Mouse (Mus musculus): Measurements from ENCODE around the gene Desi1.
"Not testable (repeated sequence)": the region's sequence is repeated elsewhere in the genome, so short reads cannot be mapped to it uniquely, and the experiment has no call there.

Gene Desi1

DNA sequence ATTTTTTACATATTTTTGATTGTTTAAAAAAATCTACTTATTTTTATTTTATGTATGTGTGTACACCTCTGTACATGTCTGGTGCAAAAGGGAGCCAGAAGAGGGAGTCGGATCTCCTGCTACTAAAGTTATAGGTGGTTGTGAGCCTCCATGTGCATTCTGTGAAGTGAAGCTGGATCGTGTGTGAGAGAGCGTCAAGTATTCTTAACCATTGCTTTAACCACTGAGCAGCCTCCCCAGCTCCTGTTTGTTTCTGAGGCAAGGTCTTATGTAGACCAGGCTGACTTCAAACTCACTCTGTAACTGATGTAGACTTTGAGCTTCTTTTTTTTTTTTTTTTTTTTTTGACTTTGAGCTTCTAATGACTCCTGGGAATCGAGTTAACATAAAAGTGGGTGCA lies 16.2 kb downstream of the Desi1 start:
- peak; percentile 51 for DNase-seq

GRCm38 (mm10) chr15:82016830-82017229 lies 16.8 kb downstream of the Desi1 start:
- DNase-seq = peak; percentile 23

DNA sequence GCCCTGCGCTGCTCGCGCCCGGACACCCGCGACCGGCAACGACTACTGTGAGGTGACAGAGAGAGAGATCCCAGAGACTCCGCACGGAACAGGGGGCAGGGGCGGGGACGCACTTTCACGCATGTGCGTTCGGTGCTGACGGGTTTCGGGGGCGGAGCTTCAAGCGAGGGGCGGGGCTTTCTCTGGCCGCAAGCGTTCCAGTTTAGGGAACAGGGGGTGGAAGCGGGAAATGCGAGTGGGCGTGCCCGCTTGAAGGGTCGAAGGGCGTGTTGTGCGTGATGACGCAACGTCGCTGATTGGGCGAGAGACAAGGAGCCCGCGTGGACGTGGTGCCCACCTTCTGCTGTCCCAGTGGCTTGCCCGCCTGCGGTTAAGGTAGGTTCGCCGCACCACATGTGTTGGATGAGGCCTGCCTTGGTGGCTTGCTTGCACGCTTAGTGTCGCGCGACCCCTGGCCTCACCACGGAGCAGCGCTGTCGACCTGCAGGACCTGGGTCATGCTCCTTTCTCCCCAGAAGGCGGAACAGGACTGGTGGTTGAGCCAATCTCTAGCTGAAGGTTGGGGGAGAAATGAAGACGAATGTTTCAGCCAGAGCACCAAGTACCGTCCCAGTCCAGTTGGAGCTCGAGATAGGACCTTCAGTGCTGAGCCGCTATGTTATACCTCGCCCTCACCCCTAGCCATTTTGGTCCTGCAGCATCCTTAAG lies 17.4 kb downstream of the Desi1 start:
- peak; percentile 100 for DNase-seq

DNA sequence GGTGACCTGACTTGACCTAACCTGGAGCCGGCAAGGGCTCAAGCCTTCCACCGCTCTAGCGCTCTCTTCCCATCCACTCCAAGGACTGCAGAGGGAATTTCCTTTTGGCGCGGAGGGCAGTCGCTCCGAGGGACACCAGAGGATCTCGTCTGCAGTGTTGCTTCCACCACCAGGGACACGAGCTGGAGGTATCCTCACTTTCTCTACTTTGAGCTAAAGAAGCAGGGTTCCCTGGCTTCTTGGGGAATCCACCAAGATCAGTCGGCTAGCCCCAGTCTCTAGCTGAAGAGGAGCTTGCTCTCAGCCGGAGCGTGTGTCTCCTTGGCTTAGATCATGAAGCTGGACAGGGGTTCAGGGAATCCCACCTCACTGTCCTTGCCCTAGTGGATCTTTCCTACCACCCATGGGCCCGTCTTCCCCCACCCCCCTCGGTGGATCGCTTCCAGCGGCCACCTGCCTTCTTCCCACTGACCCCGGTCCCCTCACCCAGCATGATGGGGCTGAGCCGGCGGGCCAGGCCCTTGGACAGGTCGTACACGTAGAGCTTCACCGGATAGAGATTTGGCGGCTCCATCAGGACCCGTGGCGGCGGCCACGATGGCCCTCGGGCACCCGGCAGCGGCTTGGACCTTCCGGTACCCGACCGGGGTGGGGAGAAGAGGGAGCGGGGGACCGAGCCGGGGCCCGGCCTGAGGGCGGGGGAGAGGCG lies 18.1 kb downstream of the Desi1 start:
- peak; percentile 49 for DNase-seq

DNA sequence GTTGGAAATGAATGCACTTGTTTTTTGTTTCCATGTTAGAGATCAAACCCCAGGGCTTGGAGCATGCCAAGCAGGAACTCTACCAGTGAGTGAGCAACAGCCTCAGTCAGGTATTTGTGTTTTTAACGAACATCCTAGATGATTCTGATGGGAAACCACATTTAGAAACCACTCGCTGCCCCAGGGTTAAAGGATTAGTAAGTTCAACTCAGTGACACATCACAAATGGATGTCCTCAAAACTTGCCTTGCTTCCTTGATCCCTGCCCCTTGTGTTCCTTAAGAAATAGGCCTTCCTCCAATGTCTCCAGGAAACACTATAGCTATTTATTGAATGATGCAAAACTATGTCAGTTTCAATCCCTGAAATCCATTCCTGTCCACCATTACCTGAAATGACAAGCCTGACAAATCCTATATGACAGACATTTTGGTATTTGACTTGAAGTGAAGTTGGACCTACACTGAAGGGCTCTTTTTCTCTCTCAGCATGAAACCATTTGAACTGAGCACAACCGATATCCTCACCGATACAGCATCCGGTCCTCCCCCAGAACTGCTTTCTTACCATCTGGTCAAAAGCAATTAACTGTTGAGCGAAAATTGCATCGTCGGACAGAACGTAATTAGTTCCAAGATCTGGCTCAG lies 18.8 kb downstream of the Desi1 start:
- DNase-seq = no peak

DNA sequence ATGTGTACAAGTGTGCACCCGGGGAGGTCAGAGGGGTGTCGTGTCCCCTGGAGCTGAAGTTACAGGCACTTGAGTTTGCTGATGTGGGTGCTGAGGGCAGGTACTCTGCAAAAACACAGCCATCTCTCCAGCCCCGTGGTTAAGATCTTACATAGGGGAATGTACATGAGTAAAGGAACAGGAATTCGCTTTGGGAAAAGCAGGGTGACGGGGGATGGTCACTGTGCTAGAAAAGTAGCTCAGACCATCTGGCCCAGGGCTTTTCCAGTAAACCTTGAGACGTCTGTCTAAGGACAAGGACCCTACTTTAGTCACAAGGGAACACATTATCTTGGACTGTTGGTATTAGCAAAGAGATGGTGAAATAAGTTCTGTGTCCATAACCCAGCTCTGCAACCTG lies 21.7 kb downstream of the Desi1 start:
- DNase-seq = no peak

DNA sequence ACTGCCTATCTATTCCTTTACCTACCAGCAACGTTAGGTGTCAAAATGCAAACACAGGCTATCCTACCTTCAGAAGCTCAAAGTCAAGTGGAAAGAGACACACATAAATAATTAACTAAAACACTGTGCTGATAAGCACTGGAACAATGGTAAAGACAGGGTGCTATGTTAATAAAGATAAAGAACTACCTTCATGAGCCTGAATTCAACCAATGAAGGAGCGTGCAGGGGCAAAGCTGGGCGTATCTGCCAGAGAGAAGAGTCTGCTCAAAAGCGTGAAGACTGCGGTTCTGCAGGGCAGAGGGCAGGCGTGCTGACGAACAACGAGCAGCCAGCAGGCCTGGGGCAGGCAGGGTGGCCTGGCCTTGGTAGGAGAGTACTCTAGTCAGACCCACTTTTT lies 29.4 kb downstream of the Desi1 start:
- no peak for DNase-seq

- no peak for DNase-seq
Observed at GRCm38 (mm10) chr15:81993992-81994391, 39.7 kb downstream of the Desi1 start.

GRCm38 (mm10) chr15:81990549-81990948 lies 43.1 kb downstream of the Desi1 start:
- no peak for DNase-seq

DNA sequence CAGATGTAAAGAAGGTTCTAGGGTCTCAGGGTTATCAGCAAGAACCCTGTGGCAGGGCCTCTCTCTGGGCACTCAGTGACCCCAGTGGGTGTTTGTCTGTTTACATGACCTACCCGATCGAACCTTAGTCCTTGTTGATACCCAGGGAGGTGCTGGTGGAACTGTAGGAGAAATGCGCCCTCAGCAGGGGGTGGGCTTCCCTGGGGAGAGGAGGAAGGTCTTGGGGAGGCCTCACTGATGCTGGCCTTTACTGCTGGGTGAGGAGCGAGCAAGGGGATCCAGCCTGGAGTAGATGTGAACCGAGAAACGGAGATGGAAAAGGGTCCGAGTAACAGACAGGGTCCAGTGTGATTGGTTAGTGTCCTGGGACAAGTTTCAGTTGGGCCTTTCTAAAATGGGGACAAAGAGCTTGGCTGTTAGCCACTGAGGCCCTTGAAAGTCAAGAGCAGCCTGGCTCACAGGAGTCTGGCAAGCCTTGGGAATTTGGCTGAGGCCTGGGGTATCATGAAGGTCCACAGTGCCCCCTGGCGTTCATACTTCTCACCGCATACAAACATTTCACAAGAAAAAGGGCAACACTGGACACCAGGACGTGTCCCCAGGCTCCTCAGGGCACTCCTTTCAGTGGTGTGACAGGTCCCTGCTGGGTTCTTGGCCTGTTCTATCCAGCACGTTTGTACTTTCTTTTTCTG lies 44.1 kb downstream of the Desi1 start:
- DNase-seq = peak; percentile 80

DNA sequence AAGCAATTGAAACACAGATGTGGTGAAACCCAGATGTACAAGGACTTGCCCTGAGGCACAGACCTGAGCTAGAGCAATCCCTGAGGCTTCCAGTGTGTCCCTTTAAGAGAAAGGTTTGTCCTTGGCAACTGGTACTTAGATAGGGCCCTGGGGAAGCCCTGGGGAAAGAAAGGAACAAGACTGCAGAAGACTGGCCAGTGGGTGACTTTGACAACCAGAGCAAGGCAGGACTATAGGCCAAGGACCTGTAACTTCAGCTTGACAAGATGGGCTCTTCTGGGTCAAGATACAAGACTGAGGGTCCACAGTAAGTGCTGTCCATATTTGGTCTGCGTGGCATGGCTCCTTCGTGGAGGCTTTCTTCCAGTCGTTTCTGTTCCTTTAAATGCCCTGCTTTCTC lies 46.0 kb downstream of the Desi1 start, which contains the start of gene Xrcc6:
TSS of gene Xrcc6 (plus strand) at position 190 of the 400 bp plus-strand sequence.
- DNase-seq = no peak

DNA sequence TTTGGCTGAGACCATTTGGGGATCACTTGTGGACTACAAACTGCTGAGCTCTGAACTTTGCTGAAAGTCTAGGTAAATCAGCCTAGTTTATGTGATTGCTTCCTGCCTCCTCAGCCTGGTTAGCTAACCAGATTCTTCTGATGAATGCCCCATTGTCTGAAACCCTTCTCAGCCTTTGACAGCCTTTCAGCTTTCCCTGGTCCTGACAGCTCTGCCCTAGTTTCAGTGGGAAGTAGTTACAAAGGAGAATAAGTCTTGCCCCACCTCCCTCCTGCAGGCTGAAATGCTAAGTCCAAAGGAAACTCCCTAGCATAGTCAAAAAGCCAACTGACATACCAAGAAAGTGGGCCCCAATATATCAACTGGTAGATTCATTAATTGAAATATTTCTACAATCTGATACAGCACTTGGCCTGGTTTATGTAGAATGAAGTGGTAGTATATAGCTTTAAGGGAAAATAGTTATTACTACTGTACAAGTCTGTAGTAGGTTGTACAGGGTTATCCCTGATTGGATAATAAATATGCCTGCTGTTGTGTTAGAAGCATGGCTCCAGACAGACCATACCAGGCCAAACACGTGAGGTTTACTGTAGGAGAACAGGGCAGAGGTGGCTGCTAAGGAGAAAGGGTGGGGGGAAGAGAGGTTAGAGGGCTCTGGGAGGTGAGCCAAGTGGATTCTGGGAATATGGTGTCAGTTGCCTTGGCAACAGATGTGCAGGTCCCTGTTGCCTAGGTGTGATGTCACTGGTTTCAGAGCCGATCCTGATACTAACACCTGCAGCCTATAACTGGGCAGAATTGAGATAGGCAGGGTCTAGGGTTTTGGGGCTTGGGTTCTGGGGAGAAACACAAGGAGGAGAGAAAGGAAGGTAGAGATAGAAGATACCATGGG lies 48.1 kb downstream of the Desi1 start:
- no peak for DNase-seq

DNA sequence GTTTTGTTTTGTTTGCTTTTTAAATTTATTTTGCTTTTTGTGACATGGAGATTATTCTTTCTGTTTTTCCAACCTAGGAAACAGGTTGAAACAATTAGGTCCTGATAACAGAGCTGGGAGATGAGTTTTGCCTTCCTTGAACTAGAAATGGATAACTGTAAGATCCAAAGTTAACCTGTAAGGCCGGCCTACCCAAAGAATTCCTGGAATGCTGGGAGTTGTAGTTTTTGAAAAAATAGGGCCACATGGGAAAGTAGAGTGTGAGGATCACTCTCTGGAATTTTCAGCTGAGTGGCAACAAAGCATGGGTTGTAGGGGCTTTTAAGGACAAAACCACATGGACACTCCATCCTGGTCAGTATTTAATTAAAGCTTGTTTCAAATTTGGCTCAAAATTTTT lies 51.5 kb downstream of the Desi1 start:
- no peak for DNase-seq

- no peak for DNase-seq
Observed at GRCm38 (mm10) chr15:81980321-81980720, 53.3 kb downstream of the Desi1 start, which contains the start of gene 1700029P11Rik. Gene 1700029P11Rik (plus strand): TSS chr15:81980540.

DNA sequence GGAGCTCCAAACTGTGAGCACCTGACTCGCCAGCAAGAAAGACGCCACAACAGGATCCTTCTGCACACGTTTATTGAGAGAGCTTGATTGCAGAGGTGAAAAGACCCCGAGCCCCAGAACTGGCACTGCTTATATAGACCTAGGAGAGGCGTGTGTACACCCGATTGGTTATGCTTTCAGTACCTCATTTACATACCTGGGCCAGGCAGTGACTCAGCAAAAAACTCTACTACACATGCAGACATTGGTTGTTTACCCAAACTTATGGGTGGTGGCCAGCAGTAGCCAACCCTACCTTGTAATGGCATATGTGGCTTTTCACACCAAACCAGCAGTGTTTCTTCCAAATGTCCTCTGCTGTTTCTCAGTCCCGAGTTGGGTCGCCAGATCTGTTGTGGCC lies 58.5 kb downstream of the Desi1 start:
- DNase-seq = not testable (repeated sequence)

DNA sequence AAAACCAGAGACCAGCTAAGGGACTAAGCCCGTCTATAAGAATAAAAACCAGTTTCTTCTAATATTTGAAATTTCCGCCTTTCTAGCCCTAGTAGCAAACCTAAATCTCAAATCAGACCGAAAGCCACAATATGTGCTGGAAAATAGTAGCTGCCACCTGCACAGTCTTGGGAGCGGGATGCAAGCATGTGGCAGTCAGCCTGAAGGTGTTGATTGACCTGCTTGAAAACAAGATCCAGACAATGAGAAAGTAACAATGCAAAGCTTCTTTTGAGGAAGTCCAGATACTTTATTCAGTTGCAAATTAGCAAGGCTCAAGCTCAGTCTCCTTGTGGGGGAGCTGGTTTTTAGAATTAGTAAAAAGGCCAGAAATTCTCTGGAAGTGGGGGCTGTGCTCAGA lies 63.2 kb downstream of the Desi1 start:
- not testable (repeated sequence) for DNase-seq

DNA sequence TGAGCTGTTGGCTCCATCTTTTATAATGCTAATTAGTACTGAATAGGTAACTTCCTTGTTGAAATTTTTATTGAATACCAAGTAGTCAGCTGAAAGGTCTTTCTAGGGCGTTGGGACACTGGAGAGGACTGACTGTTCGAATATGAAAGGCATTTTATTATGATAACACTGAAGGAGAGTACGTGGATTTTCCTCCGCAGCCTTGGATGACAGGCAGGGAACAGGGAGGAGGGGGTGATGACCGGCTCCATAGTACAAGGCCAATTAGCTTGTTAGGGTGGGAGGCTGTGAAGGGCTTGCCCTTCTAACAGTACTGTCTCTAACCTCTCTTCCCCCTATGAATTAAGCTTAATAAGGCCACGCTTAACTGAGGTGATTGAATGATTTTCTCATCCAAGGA lies 64.0 kb downstream of the Desi1 start:
- not testable (repeated sequence) for DNase-seq

DNA sequence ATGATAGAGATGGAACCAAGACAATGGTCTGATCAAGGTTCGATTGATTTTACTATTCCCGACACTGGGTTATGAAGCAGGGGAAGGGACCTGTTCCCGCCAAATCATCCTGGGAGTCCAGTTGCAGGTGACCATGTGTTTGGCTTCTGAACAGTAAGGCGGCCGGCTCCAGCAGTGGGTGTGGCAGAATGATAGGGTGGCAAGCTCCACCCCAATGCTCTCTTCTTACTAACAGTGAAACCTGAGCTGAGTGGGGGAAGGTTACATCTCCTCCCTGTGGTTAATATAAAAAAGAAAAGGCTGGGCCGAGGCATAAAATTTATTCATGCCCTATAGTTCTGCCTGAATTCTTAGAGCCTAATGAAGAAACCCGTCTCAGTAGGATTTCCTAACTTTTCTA lies 64.5 kb downstream of the Desi1 start:
- DNase-seq = no peak

DNA sequence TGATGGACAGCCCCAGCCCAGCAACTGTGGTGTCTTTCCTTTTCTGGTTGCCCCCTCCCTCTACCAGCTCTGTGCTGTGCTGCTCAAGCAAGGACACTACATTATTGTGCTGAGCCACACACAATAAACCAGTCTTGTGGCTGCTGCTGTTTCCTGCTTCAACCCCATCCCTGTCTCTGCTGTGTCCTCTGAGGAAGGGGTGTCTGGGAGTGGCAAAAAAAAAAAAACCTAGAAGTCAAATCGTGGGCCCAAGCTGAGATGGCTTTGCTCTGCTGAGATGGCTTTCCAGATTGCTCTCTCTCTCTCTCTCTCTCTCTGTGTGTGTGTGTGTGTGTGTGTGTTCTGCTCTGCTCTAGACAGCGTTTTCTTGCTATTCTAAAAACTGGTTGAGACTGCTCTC lies 65.2 kb downstream of the Desi1 start:
- no peak for DNase-seq

DNA sequence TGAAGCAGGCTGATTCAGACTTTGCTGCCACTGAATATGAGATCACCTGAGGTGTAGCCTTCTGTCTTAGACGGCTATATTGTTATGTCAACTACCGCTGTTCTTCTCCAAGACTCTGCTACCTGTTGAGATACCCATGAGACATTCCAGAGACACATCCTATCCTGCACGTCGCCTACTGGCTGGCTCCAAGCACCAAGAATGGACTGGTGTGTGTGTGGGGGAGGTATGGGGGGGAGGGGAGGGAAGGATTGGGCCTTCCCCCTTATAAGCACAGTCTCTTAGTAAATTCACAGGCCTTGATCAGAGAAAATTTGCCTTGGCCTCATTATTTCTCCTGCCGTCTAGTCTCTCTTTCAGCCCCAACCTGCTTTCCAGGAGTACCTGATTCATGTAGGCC lies 65.8 kb downstream of the Desi1 start:
- DNase-seq = no peak

- no peak for DNase-seq
Observed at GRCm38 (mm10) chr15:81966062-81966829, 67.4 kb downstream of the Desi1 start.
